Mouse (Mus musculus) megakaryocyte, embryonic 14.5 days (primary cell): ENCODE measurements around the gene Kifc3.

Experiments
- FLI1 ChIP-seq: IDR thresholded peaks from 2 replicates; pipeline ENCODE4 v1.6.1; 2012; ENCODE audit warnings: low read length, inconsistent platforms, mixed read lengths
- GATA1 ChIP-seq: IDR thresholded peaks from 3 replicates; pipeline ENCODE4 v1.6.1; 2012; ENCODE audit warnings: mixed read lengths, low read length, inconsistent platforms, borderline replicate concordance

GRCm38 (mm10) chr8:95084261-95084660 is 118.4 kb downstream of the Kifc3 start:
- TF ChIP-seq GATA1 (no peak), FLI1 (no peak)
